Mouse (Mus musculus): ENCODE measurements around the gene Loxl4. TPM values are rescaled to one million over a fixed set of nuclear protein-coding genes. Genes with fewer than 3 reads are reported as not detected.

The Loxl4 gene
- polyA plus RNA-seq, 1 experiment: 2.9 TPM

- Histone ChIP-seq H3K4me3 (ENCODE audit: insufficient read depth, low read depth, low read length) (no peak overlapping the region), H3K27me3 (replicated peaks; ENCODE audit: control insufficient read depth, insufficient read depth, low read length) (no peaks in the 10 kb centered on the region), H3K27ac (ENCODE audit: insufficient read depth, low read depth, low read length) (no peak overlapping the region), H3K36me3 (ENCODE audit: control insufficient read depth, insufficient read depth, low read length) (peaks cover 2% of the 10 kb centered on the region; the same call in 1 of the 2 replicates), H3K4me1 (ENCODE audit: control insufficient read depth, insufficient read depth, low read length) (no peaks in the 10 kb centered on the region)
- no peak for DNase-seq
- no peak for TF ChIP-seq POLR2A (IDR thresholded peaks at IDR 0.05; ENCODE audit: low read depth, low read length)
- no peak for TF ChIP-seq CTCF (conservative IDR thresholded peaks at IDR 0.05; ENCODE audit: insufficient read depth, insufficient read length, low read depth, low read length)
- whole genome bisulfite sequencing: 96% methylated on average over 5 of the region's 5 CpGs
Measured at GRCm38 (mm10) chr19:42583677-42584076, 28.9 kb downstream of the Loxl4 start.

DNA sequence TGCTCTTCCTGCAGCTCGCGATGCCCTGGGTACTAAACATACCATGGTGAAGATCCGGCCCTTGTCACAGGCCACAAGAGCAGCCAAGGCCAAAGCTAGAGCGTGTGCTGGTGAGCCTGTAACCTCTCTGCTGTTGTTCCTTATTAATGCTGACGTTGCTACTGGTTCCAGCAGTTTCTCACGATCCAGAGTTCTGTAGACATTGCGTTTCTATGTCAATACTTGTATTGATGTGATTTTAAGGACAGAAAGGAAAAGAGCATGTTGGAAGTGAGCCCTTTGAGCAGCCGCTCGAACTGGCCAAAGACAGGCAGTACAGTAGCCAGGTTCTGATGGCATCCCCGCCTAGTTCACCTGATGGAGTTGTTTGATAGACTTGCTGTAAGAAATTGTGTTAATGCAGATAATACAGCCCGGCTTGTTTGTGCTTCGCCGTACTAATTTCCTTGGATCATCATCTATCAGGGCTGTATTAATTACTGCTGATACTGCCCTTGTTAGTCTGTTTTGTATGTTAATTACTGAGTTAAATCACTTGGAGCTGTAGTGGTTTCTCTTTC is 29.7 kb downstream of the Loxl4 start:
- TF ChIP-seq POLR2A (IDR thresholded peaks at IDR 0.05; ENCODE audit: low read depth, low read length): no peak
- TF ChIP-seq CTCF (conservative IDR thresholded peaks at IDR 0.05; ENCODE audit: insufficient read depth, insufficient read length, low read depth, low read length): no peak
- Histone ChIP-seq H3K4me1 (ENCODE audit: control insufficient read depth, insufficient read depth, low read length) (no peaks in the 10 kb centered on the region), H3K36me3 (ENCODE audit: control insufficient read depth, insufficient read depth, low read length) (peaks cover 2% of the 10 kb centered on the region; the same call in 1 of the 2 replicates), H3K27ac (ENCODE audit: insufficient read depth, low read depth, low read length) (no peak overlapping the region), H3K27me3 (replicated peaks; ENCODE audit: control insufficient read depth, insufficient read depth, low read length) (no peaks in the 10 kb centered on the region), H3K4me3 (ENCODE audit: insufficient read depth, low read depth, low read length) (no peak overlapping the region)
- WGBS: 94% methylated on average over 13 of the region's 13 CpGs
- DNase-seq: no peak

GRCm38 (mm10) chr19:42580701-42581100 is 31.9 kb downstream of the Loxl4 start:
- H3K4me3 ChIP-seq (ENCODE audit: insufficient read depth, low read depth, low read length): no peak overlapping the region
- TF ChIP-seq CTCF (conservative IDR thresholded peaks at IDR 0.05; ENCODE audit: insufficient read depth, insufficient read length, low read depth, low read length) (no peak), POLR2A (IDR thresholded peaks at IDR 0.05; ENCODE audit: low read depth, low read length) (no peak)
- H3K27ac ChIP-seq (ENCODE audit: insufficient read depth, low read depth, low read length): no peak overlapping the region
- no peak for DNase-seq
- H3K4me1 ChIP-seq (ENCODE audit: control insufficient read depth, insufficient read depth, low read length): no peaks in the 10 kb centered on the region
- 59% methylated on average over 4 of the region's 4 CpGs for WGBS
- H3K36me3 ChIP-seq (ENCODE audit: control insufficient read depth, insufficient read depth, low read length): 0 out of 2 replicates have a peak, but pooled peaks cover 2% of the 10 kb centered on the region
- no peaks in the 10 kb centered on the region for H3K27me3 ChIP-seq (replicated peaks; ENCODE audit: control insufficient read depth, insufficient read depth, low read length)

- 0 out of 2 replicates have a peak, but pooled peaks cover 2% of the 10 kb centered on the region for H3K36me3 ChIP-seq (ENCODE audit: control insufficient read depth, insufficient read depth, low read length)
- H3K27ac ChIP-seq (ENCODE audit: insufficient read depth, low read depth, low read length): no peak overlapping the region
- no peaks in the 10 kb centered on the region for H3K27me3 ChIP-seq (replicated peaks; ENCODE audit: control insufficient read depth, insufficient read depth, low read length)
- H3K4me1 ChIP-seq (ENCODE audit: control insufficient read depth, insufficient read depth, low read length): no peaks in the 10 kb centered on the region
- no peak overlapping the region for H3K4me3 ChIP-seq (ENCODE audit: insufficient read depth, low read depth, low read length)
- WGBS: 88% methylated on average over 4 of the region's 4 CpGs
- TF ChIP-seq CTCF (conservative IDR thresholded peaks at IDR 0.05; ENCODE audit: insufficient read depth, insufficient read length, low read depth, low read length) (no peak), POLR2A (IDR thresholded peaks at IDR 0.05; ENCODE audit: low read depth, low read length) (no peak)
- DNase-seq: no peak
Measured at GRCm38 (mm10) chr19:42578631-42579030, 34.0 kb downstream of the Loxl4 start.

- H3K4me3 ChIP-seq (ENCODE audit: insufficient read depth, low read depth, low read length): no peak overlapping the region
- DNase-seq: no peak
- TF ChIP-seq POLR2A (IDR thresholded peaks at IDR 0.05; ENCODE audit: low read depth, low read length): no peak
- TF ChIP-seq CTCF (conservative IDR thresholded peaks at IDR 0.05; ENCODE audit: insufficient read depth, insufficient read length, low read depth, low read length): no peak
- no peak overlapping the region for H3K27ac ChIP-seq (ENCODE audit: insufficient read depth, low read depth, low read length)
- H3K4me1 ChIP-seq (ENCODE audit: control insufficient read depth, insufficient read depth, low read length): no peaks in the 10 kb centered on the region
- 90% methylated on average over 1 of the region's 1 CpGs for WGBS
- no peaks in the 10 kb centered on the region for H3K36me3 ChIP-seq (ENCODE audit: control insufficient read depth, insufficient read depth, low read length)
- H3K27me3 ChIP-seq (replicated peaks; ENCODE audit: control insufficient read depth, insufficient read depth, low read length): no peaks in the 10 kb centered on the region
Measured at GRCm38 (mm10) chr19:42576856-42577255, 35.8 kb downstream of the Loxl4 start.

DNA sequence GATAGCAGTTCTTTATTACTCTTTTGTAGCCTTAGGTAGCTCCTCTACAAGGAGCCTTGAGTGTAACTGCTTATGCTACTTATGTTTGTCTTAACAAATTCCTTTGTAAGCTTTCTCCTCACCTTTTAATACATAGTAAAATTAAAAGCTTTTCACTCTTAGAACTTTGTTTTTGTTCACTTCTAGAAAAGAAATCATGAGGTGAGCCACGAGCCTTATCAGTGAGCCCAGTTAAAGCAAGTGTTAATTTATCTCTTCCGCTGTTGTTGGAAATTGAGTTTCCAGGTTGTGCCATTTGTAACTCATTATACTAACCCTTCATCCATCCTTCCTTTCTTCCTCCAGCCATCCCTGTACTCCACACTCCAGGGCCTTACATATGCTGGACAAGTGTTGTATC is 37.3 kb downstream of the Loxl4 start:
- no peak overlapping the region for H3K27ac ChIP-seq (ENCODE audit: insufficient read depth, low read depth, low read length)
- no peak for TF ChIP-seq CTCF (conservative IDR thresholded peaks at IDR 0.05; ENCODE audit: insufficient read depth, insufficient read length, low read depth, low read length)
- TF ChIP-seq POLR2A (IDR thresholded peaks at IDR 0.05; ENCODE audit: low read depth, low read length): no peak
- no peaks in the 10 kb centered on the region for H3K36me3 ChIP-seq (ENCODE audit: control insufficient read depth, insufficient read depth, low read length)
- H3K4me1 ChIP-seq (ENCODE audit: control insufficient read depth, insufficient read depth, low read length): no peaks in the 10 kb centered on the region
- DNase-seq: no peak
- no peak overlapping the region for H3K4me3 ChIP-seq (ENCODE audit: insufficient read depth, low read depth, low read length)
- WGBS: 91% methylated on average over 2 of the region's 2 CpGs
- H3K27me3 ChIP-seq (replicated peaks; ENCODE audit: control insufficient read depth, insufficient read depth, low read length): no peaks in the 10 kb centered on the region

DNA sequence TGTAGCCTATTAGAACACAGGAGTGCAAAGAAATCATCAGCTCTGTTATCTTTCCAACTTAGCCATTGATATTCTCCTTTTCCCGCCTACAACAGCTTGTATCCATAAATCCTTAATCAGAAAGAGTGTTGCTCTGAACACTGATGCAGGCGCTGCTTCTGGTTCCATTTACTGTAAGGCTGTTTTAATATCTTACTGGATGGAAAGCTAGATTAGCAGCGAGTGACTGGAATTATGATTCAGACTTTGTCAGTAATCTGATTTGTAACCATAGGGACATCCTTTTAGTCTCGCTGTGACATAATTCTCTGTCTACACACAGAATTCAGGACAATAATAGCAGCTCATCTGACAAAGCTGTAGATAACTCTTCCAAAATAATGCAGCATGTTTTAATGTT is 41.3 kb downstream of the Loxl4 start:
- 83% methylated on average over 4 of the region's 4 CpGs for WGBS

More for the DNA sequence above, 41.3 kb downstream of the Loxl4 start:
- Histone ChIP-seq H3K27me3 (replicated peaks; ENCODE audit: control insufficient read depth, insufficient read depth, low read length) (no peaks in the 10 kb centered on the region), H3K4me3 (ENCODE audit: insufficient read depth, low read depth, low read length) (no peak overlapping the region), H3K27ac (ENCODE audit: insufficient read depth, low read depth, low read length) (no peak overlapping the region), H3K4me1 (ENCODE audit: control insufficient read depth, insufficient read depth, low read length) (peaks cover 4% of the 10 kb centered on the region), H3K36me3 (ENCODE audit: control insufficient read depth, insufficient read depth, low read length) (no peaks in the 10 kb centered on the region)
- TF ChIP-seq CTCF (conservative IDR thresholded peaks at IDR 0.05; ENCODE audit: insufficient read depth, insufficient read length, low read depth, low read length) (no peak), POLR2A (IDR thresholded peaks at IDR 0.05; ENCODE audit: low read depth, low read length) (no peak)
- DNase-seq: no peak
